Mouse (Mus musculus): ENCODE data around the gene Phka2. TPM values are rescaled to one million over a fixed set of nuclear protein-coding genes. Genes with fewer than 3 reads are reported as not detected.

Gene Phka2
- polyA plus RNA-seq, 1 experiment from 2014 or later, result 16.5 TPM

DNA sequence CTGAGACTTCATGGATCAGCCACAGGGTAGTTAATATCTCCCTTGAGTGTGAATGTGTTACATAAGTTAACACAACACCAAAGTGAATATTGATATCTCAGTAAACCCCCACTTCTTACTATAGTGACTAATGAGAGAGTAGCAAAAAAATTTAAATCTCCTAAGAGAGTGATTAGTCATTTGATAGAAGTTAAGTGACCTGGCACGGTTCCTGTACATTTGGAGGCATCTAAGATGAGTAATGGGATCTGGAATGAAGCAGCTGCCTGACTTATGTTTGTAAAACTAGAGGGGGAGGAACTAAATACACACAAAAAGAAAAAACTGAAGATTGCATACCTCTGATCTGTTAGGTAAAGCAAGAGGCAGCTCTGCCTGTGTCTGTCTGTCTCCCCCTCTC lies 7.1 kb downstream of the Phka2 start:
- Histone ChIP-seq H3K36me3 (ENCODE audit: control insufficient read depth, insufficient read depth, low read length) (no peaks in the 10 kb centered on the region), H3K9ac (replicated peaks; ENCODE audit: low read depth, low read length) (no peak overlapping the region), H3K4me3 (ENCODE audit: low read depth, low read length) (no peak overlapping the region), H3K27me3 (ENCODE audit: control insufficient read depth, insufficient read depth, low read length) (no peaks in the 10 kb centered on the region), H3K27ac (ENCODE audit: low read depth, low read length) (no peak overlapping the region), H3K4me2 (ENCODE audit: low read depth, low read length) (no peak overlapping the region), H3K4me1 (ENCODE audit: control insufficient read depth, insufficient read depth, low read length) (no peaks in the 10 kb centered on the region), H3K9me3 (ENCODE audit: control insufficient read depth, low read length) (no peaks in the 10 kb centered on the region)
- no peak for ATAC-seq (ENCODE audit: low read depth)
- WGBS, result 74% methylated on average over 1 of the region's 1 CpGs

GRCm38 (mm10) chrX:160510197-160510596 lies 8.2 kb downstream of the Phka2 start:
- ATAC-seq (ENCODE audit: low read depth), result no peak
- H3K4me1 ChIP-seq (ENCODE audit: control insufficient read depth, insufficient read depth, low read length), result no peaks in the 10 kb centered on the region
- H3K27ac ChIP-seq (ENCODE audit: low read depth, low read length), result no peak overlapping the region
- WGBS, result 80% methylated on average over 2 of the region's 2 CpGs
- no peak overlapping the region for H3K4me2 ChIP-seq (ENCODE audit: low read depth, low read length)
- no peaks in the 10 kb centered on the region for H3K36me3 ChIP-seq (ENCODE audit: control insufficient read depth, insufficient read depth, low read length)
- no peaks in the 10 kb centered on the region for H3K27me3 ChIP-seq (ENCODE audit: control insufficient read depth, insufficient read depth, low read length)
- H3K9me3 ChIP-seq (ENCODE audit: control insufficient read depth, low read length), result no peaks in the 10 kb centered on the region
- H3K4me3 ChIP-seq (ENCODE audit: low read depth, low read length), result no peak overlapping the region
- no peak overlapping the region for H3K9ac ChIP-seq (replicated peaks; ENCODE audit: low read depth, low read length)

DNA sequence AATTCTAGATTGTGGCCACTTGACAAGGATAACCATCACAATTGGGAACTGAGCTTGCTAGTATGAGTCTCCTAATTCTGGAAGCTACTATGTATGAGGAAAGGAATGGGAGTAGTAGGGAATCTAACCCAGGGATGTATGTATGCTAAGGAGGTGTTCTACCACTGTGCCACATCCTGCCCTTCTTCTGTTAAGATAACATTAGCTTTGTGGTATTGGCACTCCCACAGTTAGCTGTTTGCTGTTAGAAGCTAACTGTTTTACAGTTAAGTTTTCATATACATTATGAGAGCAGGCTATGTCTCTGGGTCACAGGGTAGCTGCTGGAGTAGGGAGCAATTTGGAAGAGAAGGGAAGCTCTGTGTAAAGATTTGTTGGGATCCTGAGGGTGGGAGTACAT lies 14.1 kb downstream of the Phka2 start:
- H3K4me3 ChIP-seq (ENCODE audit: low read depth, low read length), result no peak overlapping the region
- H3K27ac ChIP-seq (ENCODE audit: low read depth, low read length), result no peak overlapping the region
- no peaks in the 10 kb centered on the region for H3K9me3 ChIP-seq (ENCODE audit: control insufficient read depth, low read length)

DNA sequence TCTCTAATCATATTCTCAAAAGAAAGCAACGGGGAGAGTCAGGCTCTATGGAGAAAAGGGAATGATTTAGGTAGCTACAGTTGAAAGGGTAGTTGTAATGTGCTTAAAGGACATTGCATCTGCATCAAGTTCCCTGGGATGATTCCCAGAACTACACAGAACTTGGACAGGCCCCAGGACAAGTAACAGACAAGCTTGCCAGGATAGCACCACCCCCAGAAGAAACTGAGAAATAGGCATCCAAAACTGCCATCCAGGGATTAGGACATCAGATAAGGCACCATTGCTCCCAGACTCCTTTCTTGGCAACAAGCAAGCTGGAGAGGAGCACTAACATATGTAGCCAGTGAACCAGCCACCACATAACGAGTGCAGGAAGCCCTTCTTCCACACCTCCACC lies 40.8 kb downstream of the Phka2 start:
- no peak overlapping the region for H3K27ac ChIP-seq (ENCODE audit: low read depth, low read length)

More for the DNA sequence above, 14.1 kb downstream of the Phka2 start:
- H3K4me1 ChIP-seq (ENCODE audit: control insufficient read depth, insufficient read depth, low read length), result no peaks in the 10 kb centered on the region
- H3K36me3 ChIP-seq (ENCODE audit: control insufficient read depth, insufficient read depth, low read length), result no peaks in the 10 kb centered on the region
- H3K4me2 ChIP-seq (ENCODE audit: low read depth, low read length), result no peak overlapping the region
- H3K27me3 ChIP-seq (ENCODE audit: control insufficient read depth, insufficient read depth, low read length), result no peaks in the 10 kb centered on the region
- no peak for ATAC-seq (ENCODE audit: low read depth)
- H3K9ac ChIP-seq (replicated peaks; ENCODE audit: low read depth, low read length), result no peak overlapping the region

GRCm38 (mm10) chrX:160548875-160549274 lies 46.9 kb downstream of the Phka2 start:
- Histone ChIP-seq H3K4me3 (ENCODE audit: low read depth, low read length) (no peak overlapping the region), H3K9me3 (ENCODE audit: control insufficient read depth, low read length) (no peaks in the 10 kb centered on the region), H3K4me2 (ENCODE audit: low read depth, low read length) (no peak overlapping the region), H3K4me1 (ENCODE audit: control insufficient read depth, insufficient read depth, low read length) (no peaks in the 10 kb centered on the region), H3K9ac (replicated peaks; ENCODE audit: low read depth, low read length) (no peak overlapping the region), H3K27me3 (ENCODE audit: control insufficient read depth, insufficient read depth, low read length) (no peaks in the 10 kb centered on the region), H3K36me3 (ENCODE audit: control insufficient read depth, insufficient read depth, low read length) (no peaks in the 10 kb centered on the region), H3K27ac (ENCODE audit: low read depth, low read length) (no peak overlapping the region)
- no peak for ATAC-seq (ENCODE audit: low read depth)
- 74% methylated on average over 1 of the region's 1 CpGs for WGBS

More for the DNA sequence above, 40.8 kb downstream of the Phka2 start:
- Histone ChIP-seq H3K9me3 (ENCODE audit: control insufficient read depth, low read length) (no peaks in the 10 kb centered on the region), H3K27me3 (ENCODE audit: control insufficient read depth, insufficient read depth, low read length) (no peaks in the 10 kb centered on the region), H3K36me3 (ENCODE audit: control insufficient read depth, insufficient read depth, low read length) (no peaks in the 10 kb centered on the region), H3K4me3 (ENCODE audit: low read depth, low read length) (no peak overlapping the region), H3K4me1 (ENCODE audit: control insufficient read depth, insufficient read depth, low read length) (no peaks in the 10 kb centered on the region), H3K4me2 (ENCODE audit: low read depth, low read length) (no peak overlapping the region), H3K9ac (replicated peaks; ENCODE audit: low read depth, low read length) (no peak overlapping the region)
- 74% methylated on average over 2 of the region's 2 CpGs for WGBS
- ATAC-seq (ENCODE audit: low read depth), result no peak

DNA sequence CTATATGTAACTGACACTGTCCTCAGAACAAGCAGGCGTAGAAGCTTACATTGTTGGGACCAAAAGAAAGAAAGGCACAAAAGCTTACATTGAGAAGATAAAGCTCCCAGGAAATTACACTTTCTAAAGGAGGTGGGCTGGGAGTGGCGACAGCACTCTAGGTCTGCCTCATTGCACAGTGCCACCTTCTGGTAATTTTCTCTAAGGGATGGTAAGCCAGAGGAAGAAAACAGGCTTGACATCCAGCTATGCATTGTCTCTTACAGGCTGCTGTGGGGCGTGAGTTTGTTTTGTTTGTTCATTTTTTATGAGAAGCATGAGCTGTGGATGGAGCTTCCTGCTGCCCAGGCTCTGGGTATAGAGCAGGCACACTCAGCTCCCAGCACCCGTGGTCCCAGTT lies 50.1 kb downstream of the Phka2 start:
- Histone ChIP-seq H3K36me3 (ENCODE audit: control insufficient read depth, insufficient read depth, low read length) (no peaks in the 10 kb centered on the region), H3K4me1 (ENCODE audit: control insufficient read depth, insufficient read depth, low read length) (no peaks in the 10 kb centered on the region), H3K27ac (ENCODE audit: low read depth, low read length) (no peak overlapping the region), H3K9me3 (ENCODE audit: control insufficient read depth, low read length) (no peaks in the 10 kb centered on the region), H3K4me3 (ENCODE audit: low read depth, low read length) (no peak overlapping the region), H3K27me3 (ENCODE audit: control insufficient read depth, insufficient read depth, low read length) (no peaks in the 10 kb centered on the region), H3K9ac (replicated peaks; ENCODE audit: low read depth, low read length) (no peak overlapping the region), H3K4me2 (ENCODE audit: low read depth, low read length) (no peak overlapping the region)
- ATAC-seq (ENCODE audit: low read depth), result no peak
- WGBS, result 68% methylated on average over 4 of the region's 4 CpGs

- Histone ChIP-seq H3K27ac (ENCODE audit: low read depth, low read length) (no peak overlapping the region), H3K4me2 (ENCODE audit: low read depth, low read length) (no peak overlapping the region), H3K9me3 (ENCODE audit: control insufficient read depth, low read length) (no peaks in the 10 kb centered on the region), H3K9ac (replicated peaks; ENCODE audit: low read depth, low read length) (no peak overlapping the region), H3K4me1 (ENCODE audit: control insufficient read depth, insufficient read depth, low read length) (no peaks in the 10 kb centered on the region), H3K36me3 (ENCODE audit: control insufficient read depth, insufficient read depth, low read length) (no peaks in the 10 kb centered on the region), H3K27me3 (ENCODE audit: control insufficient read depth, insufficient read depth, low read length) (no peaks in the 10 kb centered on the region; the same call in 1 of the 2 replicates), H3K4me3 (ENCODE audit: low read depth, low read length) (no peak overlapping the region)
- WGBS, result 76% methylated on average over 5 of the region's 5 CpGs
- ATAC-seq (ENCODE audit: low read depth), result peak; percentile 77; the same call in 1 of the 2 replicates
These were observed 81.6 kb downstream of the Phka2 start for GRCm38 (mm10) chrX:160583589-160583988.

DNA sequence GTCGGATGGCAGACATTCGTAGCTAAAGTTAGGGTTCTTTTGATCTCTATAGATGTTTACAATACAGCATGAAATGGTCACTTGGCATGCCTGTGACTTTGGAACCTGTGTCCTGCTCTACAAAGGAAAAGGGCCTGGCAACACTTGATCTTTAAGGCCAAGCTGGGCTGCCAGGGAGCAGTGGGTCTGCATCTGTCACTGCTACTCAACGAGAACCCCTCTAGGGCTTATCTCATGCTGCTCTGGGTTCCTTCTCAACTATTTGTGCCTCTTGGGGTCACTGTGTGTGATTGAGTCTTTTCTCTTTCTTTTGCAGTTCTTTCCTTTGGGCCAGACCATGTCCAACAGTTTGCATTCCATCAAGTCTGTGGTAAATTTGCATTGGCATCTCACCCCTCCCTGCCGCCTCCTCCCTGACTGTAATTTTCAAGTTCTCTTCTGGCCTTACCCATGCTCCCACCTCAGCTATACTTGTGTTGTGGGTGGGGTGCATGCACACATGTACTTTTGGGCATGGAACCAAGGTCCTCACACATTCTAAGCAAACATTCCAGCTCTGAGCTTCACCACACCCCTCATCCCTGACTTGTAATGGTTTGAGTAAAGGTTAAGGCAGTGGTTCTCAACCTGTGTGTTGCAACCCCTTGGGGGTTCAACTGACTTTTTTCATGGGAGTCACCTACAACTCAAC lies 82.3 kb downstream of the Phka2 start:
- Histone ChIP-seq H3K27ac (ENCODE audit: low read depth, low read length) (no peak overlapping the region), H3K4me2 (ENCODE audit: low read depth, low read length) (no peak overlapping the region), H3K9ac (replicated peaks; ENCODE audit: low read depth, low read length) (no peak overlapping the region), H3K4me1 (ENCODE audit: control insufficient read depth, insufficient read depth, low read length) (no peaks in the 10 kb centered on the region), H3K9me3 (ENCODE audit: control insufficient read depth, low read length) (no peaks in the 10 kb centered on the region), H3K27me3 (ENCODE audit: control insufficient read depth, insufficient read depth, low read length) (no peaks in the 10 kb centered on the region; the same call in 1 of the 2 replicates), H3K4me3 (ENCODE audit: low read depth, low read length) (no peak overlapping the region), H3K36me3 (ENCODE audit: control insufficient read depth, insufficient read depth, low read length) (no peaks in the 10 kb centered on the region)
- no peak for ATAC-seq (ENCODE audit: low read depth)
- 92% methylated on average over 4 of the region's 4 CpGs for WGBS

GRCm38 (mm10) chrX:160585110-160585509 lies 83.1 kb downstream of the Phka2 start:
- H3K4me1 ChIP-seq (ENCODE audit: control insufficient read depth, insufficient read depth, low read length), result no peaks in the 10 kb centered on the region
- no peak for ATAC-seq (ENCODE audit: low read depth)
- H3K9me3 ChIP-seq (ENCODE audit: control insufficient read depth, low read length), result no peaks in the 10 kb centered on the region
- no peak overlapping the region for H3K9ac ChIP-seq (replicated peaks; ENCODE audit: low read depth, low read length)
- H3K4me3 ChIP-seq (ENCODE audit: low read depth, low read length), result no peak overlapping the region
- 41% methylated on average over 1 of the region's 1 CpGs for whole genome bisulfite sequencing
- H3K27me3 ChIP-seq (ENCODE audit: control insufficient read depth, insufficient read depth, low read length), result no peaks in the 10 kb centered on the region; the same call in 1 of the 2 replicates
- no peak overlapping the region for H3K27ac ChIP-seq (ENCODE audit: low read depth, low read length)
- H3K36me3 ChIP-seq (ENCODE audit: control insufficient read depth, insufficient read depth, low read length), result no peaks in the 10 kb centered on the region
- H3K4me2 ChIP-seq (ENCODE audit: low read depth, low read length), result no peak overlapping the region
